ENCODE assay signal across 8 mouse cellular contexts in the genomic region with DNA sequence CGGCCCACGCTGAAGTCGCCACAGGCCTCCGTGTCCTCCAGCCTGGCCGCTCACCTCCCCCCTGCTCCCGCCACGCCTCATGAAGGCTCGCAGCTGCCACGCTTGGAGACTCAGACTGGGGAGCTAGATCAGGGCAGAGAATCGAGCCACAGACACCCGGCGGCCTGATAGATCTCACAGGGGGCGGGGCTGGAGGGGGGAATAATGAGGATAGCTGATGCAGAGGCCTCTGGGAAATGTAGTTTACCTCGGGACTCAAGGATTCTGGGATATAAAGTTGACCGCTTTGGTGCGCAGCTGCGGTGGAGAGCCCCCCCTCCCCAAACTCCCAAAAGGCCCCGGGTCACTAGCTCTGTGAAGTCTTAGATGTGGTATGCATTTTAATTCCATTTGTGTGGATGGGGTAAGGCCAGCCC. TPM values are rescaled to one million over a fixed set of nuclear protein-coding genes. Genes with fewer than 3 reads are reported as not detected.
A peak's percentile ranks its signal among the peaks of the same experiment; 100 is the strongest.
DNase-seq lines count a peak whose midpoint lies in the region; ATAC-seq and TF ChIP-seq lines count a peak whose summit lies in the region.

A gene (minus strand): TSS at position 183 of the 416 bp plus-strand sequence.

- intact Hi-C loops in heart, postnatal 10 days (cut with DNase I): loop anchor here (5.0 to 10.0 kb wide), 2 partner anchors 104 to 603 kb away; a partner anchor contains a TSS

- no peaks in the 10 kb centered on the region for H3K27me3 ChIP-seq in forebrain, embryonic 14.5 days (replicated peaks; ENCODE audit: control insufficient read depth, insufficient read depth, low read length)
- no peaks in the 10 kb centered on the region; the same call in none of the 2 replicates for H3K27me3 ChIP-seq in liver, embryonic 14.5 days (ENCODE audit: control insufficient read depth, insufficient read depth, low read length)
- no peaks in the 10 kb centered on the region for H3K27me3 ChIP-seq in neural tube, embryonic 12.5 days (replicated peaks)
- H3K27me3 ChIP-seq in stomach, postnatal 0 days (ENCODE audit: control insufficient read depth, insufficient read depth, low read length): no peaks in the 10 kb centered on the region

- no peak for TF ChIP-seq EP300 in liver, embryonic 14.5 days (IDR thresholded peaks at IDR 0.05; ENCODE audit: low read depth)
- no peak for TF ChIP-seq EP300 in stomach, postnatal 0 days (optimal IDR thresholded peaks at IDR 0.05)

- peak within 1 kb of the TSS; percentile 74 for H3K9ac ChIP-seq in forebrain, embryonic 14.5 days (ENCODE audit: low read length)
- peak within 1 kb of the TSS; percentile 27 for H3K9ac ChIP-seq in liver, embryonic 14.5 days (replicated peaks)
- peak within 1 kb of the TSS; percentile 63 for H3K9ac ChIP-seq in neural tube, embryonic 12.5 days
- peak within 1 kb of the TSS; percentile 67 for H3K9ac ChIP-seq in stomach, postnatal 0 days (ENCODE audit: low read length)

- H3K4me3 ChIP-seq in forebrain, embryonic 14.5 days (ENCODE audit: low read depth, low read length): peak within 1 kb of the TSS; percentile 56
- H3K4me3 ChIP-seq in liver, embryonic 14.5 days (ENCODE audit: insufficient read depth in 1 of 2, low read depth in 2 of 2, low read length in 2 of 2): peak within 1 kb of the TSS; percentile 60 to 79
- H3K4me3 ChIP-seq in neural tube, embryonic 12.5 days: peak within 1 kb of the TSS; percentile 52
- peak within 1 kb of the TSS; percentile 61 for H3K4me3 ChIP-seq in stomach, postnatal 0 days (ENCODE audit: low read depth, low read length)

- peak; percentile 97 for ATAC-seq in forebrain, embryonic 14.5 days
- ATAC-seq in liver, embryonic 14.5 days (ENCODE audit: insufficient read depth): peak; percentile 82
- ATAC-seq in neural tube, embryonic 12.5 days (ENCODE audit: low FRiP score, low read depth): peak; percentile 94
- ATAC-seq in stomach, postnatal 0 days (ENCODE audit: low FRiP score, low TSS enrichment): peak; percentile 91

- H3K9me3 ChIP-seq in forebrain, embryonic 14.5 days (replicated peaks; ENCODE audit: control insufficient read depth, low read length): no peaks in the 10 kb centered on the region
- H3K9me3 ChIP-seq in liver, embryonic 14.5 days (ENCODE audit: control insufficient read depth, low read length): no peaks in the 10 kb centered on the region
- H3K9me3 ChIP-seq in neural tube, embryonic 12.5 days: no peaks in the 10 kb centered on the region
- H3K9me3 ChIP-seq in stomach, postnatal 0 days (ENCODE audit: control insufficient read depth, low read length): no peaks in the 10 kb centered on the region

- no peaks in the 10 kb centered on the region for H3K36me3 ChIP-seq in forebrain, embryonic 14.5 days (ENCODE audit: control insufficient read depth, insufficient read depth, low read length)
- no peaks in the 10 kb centered on the region for H3K36me3 ChIP-seq in liver, embryonic 14.5 days (replicated peaks; ENCODE audit: control insufficient read depth, insufficient read depth, low read depth)
- no peaks in the 10 kb centered on the region for H3K36me3 ChIP-seq in neural tube, embryonic 12.5 days
- H3K36me3 ChIP-seq in stomach, postnatal 0 days (ENCODE audit: control insufficient read depth, insufficient read depth, low read length): no peaks in the 10 kb centered on the region

- no peak for TF ChIP-seq CTCF in liver, embryonic 14.5 days (IDR thresholded peaks at IDR 0.05; ENCODE audit: low read depth)
- no peak for TF ChIP-seq CTCF in stomach, postnatal 0 days (IDR thresholded peaks at IDR 0.05; ENCODE audit: low read depth)

- 0 out of 2 replicates have a peak within 1 kb of the TSS, but pooled peaks have one; percentile 36 for H3K27ac ChIP-seq in forebrain, embryonic 14.5 days (ENCODE audit: low read depth, low read length)
- H3K27ac ChIP-seq in liver, embryonic 14.5 days: no peak within 1 kb of the TSS
- H3K27ac ChIP-seq in neural tube, embryonic 12.5 days: no peak within 1 kb of the TSS
- no peak within 1 kb of the TSS for H3K27ac ChIP-seq in stomach, postnatal 0 days (replicated peaks)

- 0 out of 2 replicates have a peak, but pooled peaks cover 2% of the 10 kb centered on the region for H3K4me1 ChIP-seq in forebrain, embryonic 14.5 days (ENCODE audit: control insufficient read depth, insufficient read depth, low read length)
- peaks cover 0 to 2% of the 10 kb centered on the region in 2 experiments; a peak in 2 of 4 replicates for H3K4me1 ChIP-seq in liver, embryonic 14.5 days (replicated peaks; ENCODE audit: control insufficient read depth in 2 of 2, insufficient read depth in 2 of 2, low read length in 1 of 2)
- 0 out of 2 replicates have a peak, but pooled peaks cover 8% of the 10 kb centered on the region for H3K4me1 ChIP-seq in neural tube, embryonic 12.5 days
- H3K4me1 ChIP-seq in stomach, postnatal 0 days (replicated peaks; ENCODE audit: control insufficient read depth, insufficient read depth): 0 out of 2 replicates have a peak, but pooled peaks cover 2% of the 10 kb centered on the region

- H3K4me2 ChIP-seq in forebrain, embryonic 14.5 days (ENCODE audit: low read length): peak within 1 kb of the TSS; percentile 70
- H3K4me2 ChIP-seq in liver, embryonic 14.5 days (ENCODE audit: low read depth): peak within 1 kb of the TSS; percentile 82
- H3K4me2 ChIP-seq in neural tube, embryonic 12.5 days (replicated peaks): peak within 1 kb of the TSS; percentile 83
- H3K4me2 ChIP-seq in stomach, postnatal 0 days (replicated peaks; ENCODE audit: low read depth): peak within 1 kb of the TSS; percentile 93

- peak; percentile 59 to 62 for DNase-seq in B cell, adult 2 months
- peak; percentile 32 for DNase-seq in c-Kit-positive CD71-positive TER-119-positive erythroid progenitor cells, embryonic 14.5 days (ENCODE audit: low spot score)
- DNase-seq in forebrain, embryonic 14.5 days (ENCODE audit: low spot score): peak; percentile 97
- DNase-seq in heart, postnatal 10 days: peak; percentile 85
- peak; percentile 89 to 92 for DNase-seq in kidney, postnatal 4 days
- DNase-seq in liver, embryonic 14.5 days (ENCODE audit: low read depth in 3 of 3, low spot score in 3 of 3): peak; percentile 36 to 44 (median 42)
- DNase-seq in stomach, postnatal 0 days (ENCODE audit: low spot score): peak; percentile 79

- WGBS in forebrain, embryonic 14.5 days: under 1% methylated on average over 18 of the region's 18 CpGs
- 1% methylated on average over 18 of the region's 18 CpGs for WGBS in liver, embryonic 14.5 days (ENCODE audit: insufficient replicate concordance)
- under 1% methylated on average over 18 of the region's 18 CpGs for WGBS in neural tube, embryonic 12.5 days
- whole genome bisulfite sequencing in stomach, postnatal 0 days: 1% methylated on average over 18 of the region's 18 CpGs

RNA-seq across cellular contexts. Expression of the gene that starts here (rescaled TPM):
- polyA plus RNA-seq in forebrain, embryonic 14.5 days (2014; fragmentation: Nextera tagmentation; extraction: Ambion mirVana): 3.2 and 4.3 TPM in 2 replicates
- total RNA-seq in heart, postnatal 10 days (2021): 1 to 10 TPM; 1.1 to 1.3 TPM
- polyA plus RNA-seq in liver, embryonic 14.5 days (2012; rRNA removed): 0.06 and 0.07 TPM in 2 replicates
- 0.08 TPM in 2 replicates for polyA plus RNA-seq in liver, embryonic 14.5 days (2014; fragmentation: Nextera tagmentation; extraction: Ambion mirVana)
- 2.0 and 2.5 TPM in 2 replicates for polyA plus RNA-seq in neural tube, embryonic 12.5 days (2016; fragmentation: Nextera tagmentation; extraction: Ambion mirVana)
- 0.54 and 0.61 TPM in 2 replicates for polyA plus RNA-seq in stomach, postnatal 0 days (2015; fragmentation: Nextera tagmentation; extraction: Ambion mirVana)

Comparison
In these comparisons a context has a peak if more than half of its experiments do, and no peak if none do; other contexts are left out.
1. Peak in DNase-seq, ATAC-seq, H3K4me3 ChIP-seq, H3K9ac ChIP-seq and H3K4me2 ChIP-seq in liver, embryonic 14.5 days; RNA of the gene not detected or under 1 TPM.
2. Peak in DNase-seq, ATAC-seq, H3K4me3 ChIP-seq, H3K9ac ChIP-seq and H3K4me2 ChIP-seq in stomach, postnatal 0 days; RNA of the gene not detected or under 1 TPM.
3. DNase-seq: peak in every context shown above with its lines; median percentile 97 in forebrain, embryonic 14.5 days; 90 in kidney, postnatal 4 days; 85 in heart, postnatal 10 days; 79 in stomach, postnatal 0 days; 60 in B cell, adult 2 months; 42 in liver, embryonic 14.5 days; 32 in c-Kit-positive CD71-positive TER-119-positive erythroid progenitor cells, embryonic 14.5 days.